Mouse (Mus musculus): ENCODE measurements at regions not wholly inside any gene's neighbourhood (a gene's known extent, or its start where the extent isn't known, plus 50 kb on each side); places are given as distances from the start of the nearest gene placed in this dataset.
"Not testable (repeated sequence)": the region's sequence is repeated elsewhere in the genome, so short reads cannot be mapped to it uniquely, and the experiment has no call there.

- not testable (repeated sequence) for H3K27me3 ChIP-seq (ENCODE audit: control insufficient read depth, insufficient read depth, insufficient read length); H3K36me3 ChIP-seq (ENCODE audit: control insufficient read depth, insufficient read depth); H3K79me2 ChIP-seq (ENCODE audit: control insufficient read depth, insufficient read depth); H3K79me3 ChIP-seq (ENCODE audit: low read depth); H3ac ChIP-seq (ENCODE audit: control insufficient read depth, insufficient read length, low read depth); H3K4me3 ChIP-seq (ENCODE audit: insufficient read depth, poor library complexity, severe bottlenecking)
Observed at GRCm38 (mm10) chr13:12859930-12860329, 60.1 kb upstream of the Prl2c3 start.

Measured in C2C12 (cell line).